Mouse (Mus musculus) megakaryocyte, embryonic 14.5 days (primary cell): ENCODE results near the gene Ube2e2.

ENCODE experiments used
- FLI1 ChIP-seq: IDR thresholded peaks from 2 replicates; pipeline ENCODE4 v1.6.1; 2012; ENCODE audit warnings: low read length, inconsistent platforms, mixed read lengths
- GATA1 ChIP-seq: IDR thresholded peaks from 3 replicates; pipeline ENCODE4 v1.6.1; 2012; ENCODE audit warnings: mixed read lengths, low read length, inconsistent platforms, borderline replicate concordance

DNA sequence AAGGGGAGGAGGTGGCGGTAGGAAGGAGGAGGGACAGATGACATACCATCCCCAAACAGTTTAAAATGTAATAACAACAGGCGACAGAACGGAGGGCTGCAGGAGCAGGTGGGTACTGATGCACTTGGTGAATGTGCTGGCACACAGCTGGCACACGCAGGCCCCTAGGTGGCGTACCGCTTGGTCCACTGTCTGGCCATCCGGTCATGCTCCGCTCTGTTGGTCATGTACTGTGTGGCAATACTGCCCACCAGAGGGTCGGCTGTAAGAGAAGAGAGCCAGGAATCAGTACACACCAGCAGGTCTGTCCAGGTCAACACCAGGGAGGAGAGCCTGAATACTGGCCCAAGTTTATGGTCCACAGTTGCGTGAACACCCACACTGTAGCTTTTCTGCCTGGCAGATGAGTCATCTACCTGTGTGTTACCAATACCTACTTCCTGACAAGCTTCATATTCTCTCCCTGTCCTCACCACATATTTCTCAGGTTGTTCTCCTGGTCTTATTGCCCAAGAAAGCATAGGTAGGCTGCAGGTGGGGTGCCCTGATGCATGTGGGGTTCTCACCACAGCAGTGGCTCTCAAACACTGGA is 319.8 kb downstream of the Ube2e2 start:
- no peak for TF ChIP-seq GATA1
- no peak for TF ChIP-seq FLI1
